Mouse (Mus musculus): ENCODE results near the gene Lmf1.

Gene Lmf1

GRCm38 (mm10) chr17:25578920-25579319, at the start of gene Lmf1:
Gene Lmf1, plus strand, starts transcription at chr17:25579085.
- in situ Hi-C loops (cut with MboI, MseI) = no loop called here

DNA sequence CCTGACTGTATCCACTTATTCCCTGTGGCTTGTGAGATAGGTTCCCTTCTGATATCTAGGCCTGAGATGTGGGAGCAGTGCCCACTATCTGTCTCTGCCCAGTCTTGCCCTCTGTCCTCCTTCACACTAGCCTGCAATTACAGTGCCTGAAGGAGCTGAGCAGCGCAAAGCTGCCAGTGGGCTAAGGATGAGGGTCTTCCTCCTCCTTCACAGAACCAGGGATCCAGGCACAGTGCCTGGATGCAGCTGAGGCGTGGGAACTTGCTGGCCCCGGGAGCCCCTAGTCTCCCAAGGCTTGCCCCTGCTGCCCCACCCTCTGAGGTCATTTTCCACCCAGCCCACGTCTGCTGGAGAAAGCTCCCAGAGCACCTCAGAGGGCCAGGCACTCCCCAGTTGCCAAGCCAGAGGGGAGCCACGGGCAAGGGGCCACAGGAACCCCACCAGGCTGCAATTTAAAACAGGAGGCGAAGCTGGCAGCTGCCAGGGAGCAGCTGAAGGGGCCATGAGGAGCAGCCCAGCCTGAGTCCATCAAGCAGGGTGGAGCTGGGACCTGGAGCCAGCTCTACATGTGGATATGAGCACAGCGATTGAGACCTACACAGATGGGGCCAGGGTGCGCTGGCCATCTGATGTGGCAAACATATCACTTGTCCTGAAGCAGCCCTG, 48.4 kb upstream of the Lmf1 start:
- in situ Hi-C loops (cut with MboI, MseI) = no loop called here

DNA sequence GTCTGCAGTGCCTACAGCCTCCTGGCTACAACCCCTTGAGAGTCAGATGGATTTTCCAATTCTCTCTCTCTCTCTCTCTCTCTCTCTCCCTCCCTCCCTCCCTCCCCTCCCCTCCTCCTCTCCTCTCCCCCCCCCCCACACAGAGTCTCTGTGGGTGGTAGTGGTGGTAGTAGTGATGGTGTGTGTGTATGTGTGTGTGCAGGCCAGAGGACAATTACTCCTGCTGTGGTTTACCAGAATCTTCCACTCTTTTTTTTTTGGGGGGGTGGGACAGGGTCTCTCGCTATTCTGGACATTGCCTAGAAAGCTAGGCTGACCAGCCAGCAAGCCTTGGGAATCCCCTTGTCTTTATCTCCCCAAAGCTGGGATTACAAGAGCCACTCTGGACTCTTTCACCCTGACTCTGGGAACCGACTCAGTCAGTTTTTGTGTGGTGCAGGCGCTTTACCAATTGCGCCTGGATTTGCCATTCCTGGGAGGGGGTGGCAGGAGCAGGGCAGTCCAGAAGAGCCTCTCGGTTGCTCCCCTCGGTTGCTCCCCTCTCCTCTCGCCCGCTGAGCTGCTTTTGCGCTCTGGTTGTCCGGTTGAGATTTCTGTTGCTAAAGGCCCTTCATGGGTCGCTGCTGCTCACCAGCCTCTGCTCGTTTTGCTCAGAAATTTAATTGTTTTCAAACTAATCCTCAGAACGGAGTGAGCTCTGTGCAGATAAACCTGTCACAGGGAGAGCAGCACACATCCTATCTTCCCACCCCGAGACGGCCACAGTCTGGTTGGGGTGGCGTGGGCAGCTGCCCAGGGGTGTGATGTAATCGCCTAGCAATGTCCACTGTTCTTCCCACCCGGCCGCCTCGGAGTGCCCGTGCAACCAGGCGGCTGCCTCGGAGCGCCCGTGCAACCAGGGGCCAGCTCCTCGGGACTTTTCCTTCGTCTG, 39.7 kb upstream of the Lmf1 start:
- in situ Hi-C loops (cut with MboI, MseI) = no loop called here

DNA sequence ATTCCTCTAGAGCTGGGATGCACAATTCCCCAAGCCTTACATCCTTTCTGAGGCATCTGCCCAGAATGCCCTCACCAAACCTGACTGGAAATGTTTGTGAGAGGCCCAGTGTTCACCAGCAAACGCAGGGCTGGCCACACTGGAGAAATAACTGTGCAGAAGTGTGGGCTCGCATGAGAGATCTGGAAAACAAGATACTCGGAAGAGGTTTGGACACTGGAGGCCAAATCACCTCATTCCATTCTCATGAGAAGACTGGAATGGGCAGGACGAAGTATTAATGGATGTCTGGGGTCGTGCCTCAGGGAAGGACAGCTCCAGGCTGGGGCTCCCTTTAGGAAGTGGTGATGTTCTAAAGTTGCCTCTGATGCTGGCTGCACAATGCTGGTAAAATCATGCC, 38.2 kb upstream of the Lmf1 start:
- in situ Hi-C loops (cut with MboI, MseI) = no loop called here

- in situ Hi-C loops (cut with MboI, MseI) = no loop called here
Measured at GRCm38 (mm10) chr17:25541768-25542167, 37.1 kb upstream of the Lmf1 start.

DNA sequence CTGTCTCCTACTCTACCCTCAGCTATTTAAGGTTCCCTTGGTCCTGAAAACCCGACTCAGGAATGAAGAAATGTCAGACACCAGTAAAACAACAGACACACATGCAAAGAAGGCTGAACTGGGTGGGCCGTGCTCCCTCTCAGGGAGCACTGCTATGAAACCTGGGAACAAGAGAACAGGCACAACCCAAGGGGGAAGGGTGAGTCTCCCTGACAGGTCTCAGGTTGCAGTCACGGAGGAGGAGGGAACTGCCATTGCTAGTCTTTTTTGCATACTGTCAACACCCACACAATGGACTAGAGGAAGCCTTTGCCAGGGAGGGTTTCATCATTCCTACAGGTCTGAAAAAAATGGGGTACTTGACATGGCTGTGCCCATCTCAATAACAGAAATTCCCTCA, 31.9 kb upstream of the Lmf1 start:
- in situ Hi-C loops (cut with MboI, MseI) = no loop called here

DNA sequence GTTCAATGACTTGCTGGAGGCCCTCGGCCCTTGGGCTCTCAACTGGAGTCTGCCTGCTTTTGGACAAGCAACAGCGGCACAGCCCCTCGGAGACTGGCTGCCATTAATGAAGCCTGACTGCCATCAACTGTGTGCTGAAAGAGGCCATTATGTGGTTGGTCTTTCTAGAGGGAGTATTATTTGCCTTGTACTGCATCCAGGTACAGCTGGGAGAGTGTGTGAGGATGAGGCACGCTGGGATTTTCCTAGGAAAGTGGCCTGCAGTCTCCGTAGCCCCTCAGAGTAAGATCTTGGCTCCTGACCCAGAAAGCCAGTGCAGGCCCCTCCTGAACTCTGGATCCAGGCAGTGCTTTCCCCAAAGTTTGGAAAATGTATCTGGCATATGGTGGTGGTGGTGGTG, 28.9 kb upstream of the Lmf1 start:
- in situ Hi-C loops (cut with MboI, MseI) = no loop called here

DNA sequence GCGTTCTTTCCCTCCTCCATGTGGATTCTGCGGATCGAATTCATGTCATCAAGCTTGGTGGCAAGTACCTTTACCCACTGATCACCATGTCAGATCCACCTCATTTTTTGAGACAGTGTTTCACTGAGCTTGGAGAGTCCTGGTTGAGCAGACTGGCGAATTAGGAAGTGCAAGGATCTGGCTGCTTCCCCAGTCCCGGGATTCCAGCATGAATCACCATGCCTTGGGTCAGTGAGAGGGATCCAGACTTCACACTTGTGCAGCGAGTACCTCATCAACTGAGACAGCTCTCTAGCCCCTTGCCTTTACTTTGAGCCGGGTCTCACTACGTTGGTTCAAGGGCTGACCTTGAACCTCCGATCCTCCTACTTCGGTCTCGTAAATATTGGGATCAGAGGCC, 27.6 kb upstream of the Lmf1 start:
- in situ Hi-C loops (cut with MboI, MseI) = no loop called here

DNA sequence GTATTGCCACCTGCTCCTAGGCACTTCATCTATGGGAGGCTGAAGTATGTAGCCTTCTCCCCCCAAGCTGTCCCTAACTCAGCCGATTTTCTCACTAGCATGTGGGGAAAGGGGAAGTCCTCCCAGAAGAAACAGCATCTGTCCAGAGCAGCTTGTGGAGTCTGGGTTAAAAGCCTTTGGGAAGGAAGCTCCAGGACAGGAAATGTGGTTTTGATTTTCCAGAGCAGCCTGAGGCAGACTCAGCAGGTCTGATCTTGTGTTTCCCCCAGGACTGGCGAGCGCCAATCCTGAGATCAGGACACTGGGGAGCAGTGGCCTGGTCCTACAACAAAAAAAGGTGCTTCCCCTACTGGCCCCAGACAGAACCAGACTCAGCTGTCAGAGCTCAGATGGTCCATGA, 23.7 kb upstream of the Lmf1 start:
- in situ Hi-C loops (cut with MboI, MseI) = no loop called here

DNA sequence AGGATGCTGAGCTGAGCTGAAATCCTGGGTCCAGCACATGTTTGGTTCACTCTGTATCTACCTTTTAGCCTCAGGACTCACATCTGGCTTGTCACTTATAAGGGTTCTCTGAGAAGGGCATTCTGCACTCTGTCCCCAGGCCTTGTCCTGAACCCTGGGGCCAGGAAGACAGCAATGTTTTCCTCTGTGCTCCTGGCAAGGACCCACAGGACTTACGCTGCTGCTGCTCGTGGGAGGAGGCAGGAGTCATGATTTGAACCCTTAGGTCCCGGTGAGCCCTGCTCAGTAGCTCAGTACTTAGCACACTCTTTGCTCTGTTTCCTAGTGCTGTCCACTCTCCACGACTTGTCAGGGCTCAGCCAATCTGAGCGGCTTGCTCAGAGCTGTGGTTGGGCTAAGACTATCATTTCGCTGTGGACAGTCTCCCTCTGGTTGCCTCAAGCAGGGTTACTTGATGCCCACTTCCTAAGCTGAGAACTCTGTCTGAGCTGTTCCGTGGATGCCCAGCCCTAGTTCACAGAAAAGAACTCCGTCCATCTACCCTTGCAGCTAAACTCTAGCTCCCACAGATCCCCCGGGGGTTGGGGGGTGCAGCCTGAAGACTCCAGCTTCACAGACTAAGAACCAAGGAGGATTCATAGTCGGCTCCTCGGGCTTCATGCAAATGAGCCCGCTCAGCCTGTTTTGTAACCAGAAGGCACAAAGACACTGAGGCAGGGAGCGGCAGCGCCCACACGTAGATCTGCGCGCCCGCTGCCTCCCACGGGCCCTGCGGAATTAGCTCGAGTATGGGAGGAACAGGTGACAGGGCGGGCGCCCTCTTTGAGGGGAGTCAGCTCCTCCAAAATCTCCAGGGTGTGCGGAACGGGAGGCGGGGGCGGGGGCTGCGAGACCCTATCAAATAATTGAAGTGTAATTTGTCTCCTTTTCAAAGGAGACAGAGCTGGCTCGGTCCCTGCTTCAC, 22.9 kb upstream of the Lmf1 start:
- in situ Hi-C loops (cut with MboI, MseI) = no loop called here

DNA sequence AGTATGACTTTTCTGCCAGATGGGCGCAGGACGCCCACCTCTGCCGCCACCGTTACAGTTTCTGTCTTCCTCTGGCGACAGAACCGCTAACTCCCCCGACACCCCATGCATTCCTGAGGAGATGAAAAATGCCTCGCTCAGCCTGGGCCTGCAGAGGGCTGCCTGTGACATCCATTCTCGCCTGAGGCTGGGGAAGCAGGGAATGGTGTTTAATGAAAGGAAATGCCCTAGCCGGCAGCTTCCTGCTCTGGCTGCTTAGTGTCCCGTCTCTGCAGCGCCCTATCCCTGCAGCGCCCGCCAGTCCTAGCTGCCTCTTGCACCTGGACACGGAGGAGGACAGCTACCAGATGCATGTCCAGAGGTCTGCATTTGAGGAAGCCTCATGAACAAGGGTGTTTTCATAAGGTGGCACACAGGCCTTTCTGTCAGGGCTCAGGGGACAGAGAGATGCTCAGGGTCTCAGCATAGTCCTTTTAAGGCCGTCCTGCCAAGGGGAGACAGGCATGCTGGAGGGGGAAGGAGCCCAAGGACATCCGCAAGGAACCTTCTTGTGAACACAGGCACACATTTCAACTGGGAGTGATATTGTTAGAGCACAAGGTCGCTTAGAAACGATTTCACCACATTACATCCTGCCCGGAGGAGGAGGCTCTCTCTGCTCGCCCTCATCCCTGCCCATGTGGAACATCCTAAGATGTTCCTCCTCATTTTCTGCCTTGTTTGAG, 22.1 kb upstream of the Lmf1 start:
- in situ Hi-C loops (cut with MboI, MseI) = no loop called here

- in situ Hi-C loops (cut with MboI, MseI) = no loop called here
Measured at GRCm38 (mm10) chr17:25559634-25560033, 19.3 kb upstream of the Lmf1 start.

GRCm38 (mm10) chr17:25560554-25561222, 18.2 kb upstream of the Lmf1 start:
- in situ Hi-C loops (cut with MboI, MseI) = no loop called here

GRCm38 (mm10) chr17:25561223-25562028, 17.5 kb upstream of the Lmf1 start:
- in situ Hi-C loops (cut with MboI, MseI) = no loop called here

GRCm38 (mm10) chr17:25564481-25564880, 14.4 kb upstream of the Lmf1 start:
- in situ Hi-C loops (cut with MboI, MseI) = no loop called here

GRCm38 (mm10) chr17:25565244-25565643, 13.6 kb upstream of the Lmf1 start:
- in situ Hi-C loops (cut with MboI, MseI) = loop anchor here (5.0 kb wide), 1 partner anchor 132 kb away; no protein-coding TSS in a partner anchor

DNA sequence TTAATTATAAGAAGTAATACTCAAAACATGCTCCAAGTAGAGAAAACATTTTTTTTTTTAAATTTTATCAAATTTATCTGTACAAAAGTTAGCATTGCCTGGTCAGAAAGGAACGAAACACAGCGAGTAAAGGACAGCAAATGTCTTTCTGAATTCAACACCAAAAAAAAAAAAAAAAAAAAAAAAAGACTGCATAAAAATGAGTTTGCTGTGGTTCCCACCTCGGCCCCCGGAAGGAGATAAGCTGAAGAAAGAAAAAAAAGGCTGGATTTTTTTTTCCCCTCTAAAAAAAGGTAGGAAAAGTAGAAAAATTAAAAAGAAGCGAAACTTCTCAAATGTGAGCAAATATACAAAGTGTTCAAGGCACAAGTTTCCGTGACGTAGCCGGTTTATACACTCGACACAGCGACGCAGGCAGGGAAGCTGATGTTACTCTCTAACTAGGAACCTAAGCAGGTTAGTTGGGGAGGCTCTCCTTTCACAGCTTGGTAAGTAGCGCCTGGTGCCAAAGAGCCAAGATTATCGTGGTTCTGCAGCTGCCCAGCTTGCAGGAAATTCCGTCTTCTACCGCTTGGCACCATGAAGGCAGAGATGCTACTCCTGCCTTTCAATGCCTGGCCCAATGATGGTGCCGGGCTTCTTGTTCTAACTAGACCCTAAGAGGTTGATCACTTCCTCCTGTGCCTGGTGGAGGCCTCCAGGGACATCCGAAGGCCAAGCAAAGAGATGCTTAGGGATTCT, 12.9 kb upstream of the Lmf1 start:
- in situ Hi-C loops (cut with MboI, MseI) = loop anchor here (5.0 kb wide), 1 partner anchor 131 kb away; no protein-coding TSS in a partner anchor

- in situ Hi-C loops (cut with MboI, MseI) = loop anchor here (5.0 kb wide), 1 partner anchor 130 kb away; no protein-coding TSS in a partner anchor
Measured at GRCm38 (mm10) chr17:25567261-25567660, 11.6 kb upstream of the Lmf1 start.

- in situ Hi-C loops (cut with MboI, MseI) = loop anchor here (5.0 kb wide), 1 partner anchor 130 kb away; no protein-coding TSS in a partner anchor
Measured at GRCm38 (mm10) chr17:25567745-25568144, 11.1 kb upstream of the Lmf1 start.

Data from T-helper 2 cell (primary cell).